ENCODE assay signal across 6 mouse cellular contexts in the genomic region with DNA sequence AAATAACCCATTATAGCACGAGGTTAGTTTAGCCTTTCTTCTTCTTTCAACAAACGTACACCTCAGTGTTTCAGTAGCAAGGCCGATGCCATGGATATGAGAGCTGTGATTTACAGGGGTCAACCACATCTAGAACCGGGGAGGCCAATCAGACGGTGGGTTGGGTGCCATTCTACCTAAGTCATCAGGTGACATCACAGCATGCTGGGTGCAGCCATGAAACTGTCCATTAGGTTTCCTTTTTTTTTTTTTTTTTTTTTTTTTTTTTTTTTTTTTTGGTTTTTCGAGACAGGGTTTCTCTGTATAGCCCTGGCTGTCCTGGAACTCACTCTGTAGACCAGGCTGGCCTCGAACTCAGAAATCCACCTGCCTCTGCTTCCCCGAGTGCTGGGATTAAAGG.
DNase-seq lines count a peak whose midpoint lies in the region; TF ChIP-seq lines count a peak whose summit lies in the region.
"Not testable (repeated sequence)": the region's sequence is repeated elsewhere in the genome, so short reads cannot be mapped to it uniquely, and the experiment has no call there.

No protein-coding gene starts in this region.

- not testable (repeated sequence) for H3K9me3 ChIP-seq in ES-E14 (ENCODE audit: control insufficient read depth, insufficient read depth, low read depth, low read length); MEL (replicated peaks; ENCODE audit: insufficient read depth, low read length); heart, embryonic 10.5 days

- TF ChIP-seq CTCF in MEL (IDR thresholded peaks at IDR 0.05 in 2 of 3, conservative IDR thresholded peaks at IDR 0.05 in 1 of 3; ENCODE audit: control insufficient read depth in 1 of 3, insufficient read depth in 1 of 3, low read depth in 2 of 3, low read length in 3 of 3, poor library complexity in 1 of 3, severe bottlenecking in 1 of 3), result not testable (repeated sequence)

- not testable (repeated sequence) for H3K79me2 ChIP-seq in MEL (ENCODE audit: control insufficient read depth, insufficient read depth, low read length, poor library complexity)

- H3K36me3 ChIP-seq in ES-E14 (ENCODE audit: control insufficient read depth, insufficient read depth, low read length, poor library complexity, severe bottlenecking), result peaks cover 11% of the 10 kb centered on the region; the same call in 1 of the 2 replicates
- H3K36me3 ChIP-seq in MEL (ENCODE audit: control insufficient read depth in 1 of 2, insufficient read depth in 2 of 2, low read length in 2 of 2), result not testable (repeated sequence)
- H3K36me3 ChIP-seq in heart, embryonic 10.5 days, result peaks cover 22% of the 10 kb centered on the region

- H3K4me3 ChIP-seq in ES-E14 (ENCODE audit: insufficient read depth in 1 of 2, low read depth in 1 of 2, low read length in 2 of 2, poor library complexity in 1 of 2, severe bottlenecking in 1 of 2); MEL (ENCODE audit: control insufficient read depth in 1 of 2, insufficient read depth in 1 of 2, low read depth in 2 of 2, low read length in 2 of 2); heart, embryonic 10.5 days: not testable (repeated sequence)

- TF ChIP-seq RAD21 in MEL (IDR thresholded peaks at IDR 0.05; ENCODE audit: low read depth, low read length), result not testable (repeated sequence)

- not testable (repeated sequence) for DNase-seq in ES-E14 (ENCODE audit: low read depth, low spot score); MEL (ENCODE audit: low read depth, low spot score)
- DNase-seq in R1 (ENCODE audit: low read depth, low spot score) (peak; percentile 29), ZHBTc4 (ENCODE audit: low read depth, low spot score) (peak; percentile 45)
- peak; percentile 65 for DNase-seq in heart, adult 11 months
- peak; percentile 45 for DNase-seq in heart, embryonic 10.5 days (ENCODE audit: low spot score)

- not testable (repeated sequence) for TF ChIP-seq EP300 in MEL (IDR thresholded peaks at IDR 0.05; ENCODE audit: low read depth in 1 of 2, low read length in 2 of 2)

- H3K4me1 ChIP-seq in ES-E14 (ENCODE audit: control insufficient read depth in 2 of 2, insufficient read depth in 2 of 2, low read length in 2 of 2, poor library complexity in 1 of 2); MEL (ENCODE audit: control insufficient read depth in 1 of 2, insufficient read depth in 2 of 2, low read length in 2 of 2); heart, embryonic 10.5 days: not testable (repeated sequence)

- not testable (repeated sequence) for H3K27me3 ChIP-seq in MEL (ENCODE audit: control insufficient read depth in 1 of 2, insufficient read depth in 2 of 2, low read length in 2 of 2); heart, embryonic 10.5 days (ENCODE audit: insufficient read depth, poor library complexity, severe bottlenecking)

- not testable (repeated sequence) for H3K27ac ChIP-seq in ES-E14 (ENCODE audit: insufficient read depth, low read depth, low read length, poor library complexity, severe bottlenecking); MEL (ENCODE audit: control insufficient read depth, low read depth, low read length); heart, embryonic 10.5 days

- H3K9ac ChIP-seq in ES-E14 (ENCODE audit: insufficient read depth, low read depth, low read length, poor library complexity, severe bottlenecking); MEL (ENCODE audit: control insufficient read depth, low read depth, low read length, poor library complexity, severe bottlenecking): not testable (repeated sequence)

- WGBS in heart, embryonic 10.5 days, result 86% methylated on average over 7 of the region's 8 CpGs

- not testable (repeated sequence) for TF ChIP-seq POLR2A in MEL (IDR thresholded peaks at IDR 0.05; ENCODE audit: control insufficient read depth in 1 of 2, insufficient read depth in 1 of 2, low read depth in 1 of 2, low read length in 2 of 2, poor library complexity in 1 of 2)

- in situ Hi-C loops in ES-E14 (cut with MboI; ENCODE audit: low sequenced_read_pairs in 2 of 2, unreplicated experiment in 2 of 2), result not testable (repeated sequence)

TF ChIP-seq in ES-E14, 5 proteins besides CTCF, POLR2A, EP300 and RAD21:
- TF ChIP-seq ZNF384 (IDR thresholded peaks at IDR 0.05; ENCODE audit: low read depth, low read length), result peak; percentile 82

TF ChIP-seq in MEL, 35 proteins besides CTCF, POLR2A, EP300 and RAD21:
- TF ChIP-seq ZNF384 (IDR thresholded peaks at IDR 0.05; ENCODE audit: low read depth, low read length), result 0 out of 2 replicates have a peak, but pooled peaks have one; percentile 38
TF ChIP-seq in MEL: peak in this region for 1; not testable (repeated sequence) for 34.
